Mouse (Mus musculus) right cerebral cortex, postnatal 36 days (tissue): ENCODE measurements around the gene Ifna6.
"Not testable (repeated sequence)": the region's sequence is repeated elsewhere in the genome, so short reads cannot be mapped to it uniquely, and the experiment has no call there.

Experiments used
- DNase-seq, 2 experiments: peaks; one replicate each; pipeline ENCODE4 v3.0.0; 2022; ENCODE audit warnings: low spot score in 2 of 2, mixed read lengths in 1 of 2

The Ifna6 gene

DNA sequence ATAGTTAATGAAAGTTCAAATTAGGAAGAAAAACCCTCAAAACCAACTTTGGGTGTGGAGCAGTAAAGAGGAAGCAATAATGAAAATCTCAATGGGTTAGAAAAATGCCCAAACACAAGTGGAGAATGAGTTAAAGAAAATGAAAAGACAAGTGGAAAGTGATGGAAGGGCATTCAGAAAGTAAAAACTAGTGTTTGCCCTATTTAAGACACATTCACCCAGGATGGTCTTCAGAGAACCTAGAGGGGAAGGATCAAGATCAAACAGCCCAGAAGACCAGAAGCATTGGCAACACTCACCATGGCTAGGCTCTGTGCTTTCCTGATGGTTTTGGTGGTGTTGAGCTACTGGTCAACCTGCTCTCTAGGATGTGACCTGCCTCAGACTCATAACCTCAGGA, at the start of gene Ifna6:
Ifna6 (plus strand) TSS at position 301 of the 400 bp plus-strand sequence.
- not testable (repeated sequence) for DNase-seq

GRCm38 (mm10) chr4:88779550-88779949, 47.7 kb upstream of the Ifna6 start, which contains the start of gene Gm13272:
Gm13272 (plus strand) TSS chr4:88779850.
- not testable (repeated sequence) for DNase-seq

- DNase-seq = not testable (repeated sequence)
Measured at GRCm38 (mm10) chr4:88780320-88780719, 46.9 kb upstream of the Ifna6 start.

DNA sequence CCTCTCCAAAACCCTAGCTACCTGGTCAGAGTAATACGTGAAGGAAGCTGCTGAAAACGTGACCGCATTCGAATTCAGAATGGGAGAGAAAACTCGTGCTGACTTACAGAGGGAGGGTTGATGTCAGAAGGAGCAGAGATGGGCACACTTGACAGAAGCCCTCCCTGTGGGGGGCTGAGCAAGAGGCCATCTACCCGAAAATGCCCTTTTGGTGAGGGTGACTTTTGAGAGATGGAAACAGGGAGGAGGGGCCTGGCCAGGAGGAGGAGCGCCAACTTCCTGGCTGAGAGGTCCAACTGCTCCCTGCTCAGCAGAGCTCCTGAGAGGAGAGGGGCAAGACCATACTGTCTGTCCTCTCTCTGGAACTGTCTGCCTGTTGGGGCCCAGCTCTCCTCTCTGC, 45.4 kb upstream of the Ifna6 start, which contains the start of gene Ifnz:
Ifnz (plus strand) TSS at position 301 of the 400 bp plus-strand sequence.
- not testable (repeated sequence) for DNase-seq

GRCm38 (mm10) chr4:88782335-88782734, 44.9 kb upstream of the Ifna6 start:
- not testable (repeated sequence) for DNase-seq

GRCm38 (mm10) chr4:88785409-88785808, 41.8 kb upstream of the Ifna6 start, which contains the start of gene Gm13276:
Gm13276 (plus strand) TSS chr4:88785709.
- not testable (repeated sequence) for DNase-seq

- peak; percentile 55 to 56 for DNase-seq
Measured at GRCm38 (mm10) chr4:88788402-88788801, 38.8 kb upstream of the Ifna6 start, which contains the start of gene Gm13277. Gm13277 (plus strand) TSS chr4:88788632.

DNA sequence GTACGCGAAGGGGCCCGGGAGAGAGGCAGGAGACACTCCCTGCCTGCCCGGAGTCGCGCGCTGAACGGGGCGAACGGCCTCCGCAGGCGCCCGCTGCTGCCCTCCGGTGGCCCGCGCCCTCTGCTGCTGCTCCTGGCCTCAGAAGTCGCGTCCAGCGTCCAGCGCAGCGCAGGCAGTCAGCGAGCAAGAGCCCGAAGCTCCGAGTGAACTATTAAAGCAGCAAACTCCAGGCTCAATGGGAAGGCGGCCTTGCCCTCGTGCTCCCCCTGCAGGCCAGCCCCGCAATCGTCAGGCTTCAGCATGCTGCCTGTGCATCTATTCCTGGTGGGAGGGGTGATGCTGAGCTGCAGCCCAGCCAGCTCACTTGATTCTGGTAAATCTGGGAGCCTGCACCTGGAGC, 36.0 kb upstream of the Ifna6 start, which contains the start of gene Gm13278:
Gm13278 (plus strand) TSS at position 301 of the 400 bp plus-strand sequence.
- not testable (repeated sequence) for DNase-seq

DNA sequence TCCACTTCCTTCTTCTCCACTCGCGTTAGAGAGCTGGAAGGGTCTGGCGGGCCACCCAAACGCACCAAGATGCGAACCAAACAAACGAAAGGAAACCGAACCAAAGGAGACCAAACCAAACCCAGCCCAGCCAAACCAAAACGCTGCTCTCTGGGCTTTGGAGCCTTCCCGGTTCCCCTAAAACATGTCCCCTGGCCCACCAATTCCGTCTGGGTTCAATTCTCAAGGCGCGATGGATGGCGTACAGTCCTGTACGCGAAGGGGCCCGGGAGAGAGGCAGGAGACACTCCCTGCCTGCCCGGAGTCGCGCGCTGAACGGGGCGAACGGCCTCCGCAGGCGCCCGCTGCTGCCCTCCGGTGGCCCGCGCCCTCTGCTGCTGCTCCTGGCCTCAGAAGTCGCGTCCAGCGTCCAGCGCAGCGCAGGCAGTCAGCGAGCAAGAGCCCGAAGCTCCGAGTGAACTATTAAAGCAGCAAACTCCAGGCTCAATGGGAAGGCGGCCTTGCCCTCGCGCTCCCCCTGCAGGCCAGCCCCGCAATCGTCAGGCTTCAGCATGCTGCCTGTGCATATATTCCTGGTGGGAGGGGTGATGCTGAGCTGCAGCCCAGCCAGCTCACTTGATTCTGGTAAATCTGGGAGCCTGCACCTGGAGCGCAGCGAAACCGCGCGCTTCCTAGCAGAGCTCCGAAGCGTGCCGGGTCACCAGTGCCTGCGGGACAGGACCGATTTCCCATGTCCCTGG, 33.1 kb upstream of the Ifna6 start, which contains the start of gene Gm13275:
Gm13275 (plus strand) TSS at position 552 of the 740 bp plus-strand sequence.
- DNase-seq = peak; percentile 18 to 30

DNA sequence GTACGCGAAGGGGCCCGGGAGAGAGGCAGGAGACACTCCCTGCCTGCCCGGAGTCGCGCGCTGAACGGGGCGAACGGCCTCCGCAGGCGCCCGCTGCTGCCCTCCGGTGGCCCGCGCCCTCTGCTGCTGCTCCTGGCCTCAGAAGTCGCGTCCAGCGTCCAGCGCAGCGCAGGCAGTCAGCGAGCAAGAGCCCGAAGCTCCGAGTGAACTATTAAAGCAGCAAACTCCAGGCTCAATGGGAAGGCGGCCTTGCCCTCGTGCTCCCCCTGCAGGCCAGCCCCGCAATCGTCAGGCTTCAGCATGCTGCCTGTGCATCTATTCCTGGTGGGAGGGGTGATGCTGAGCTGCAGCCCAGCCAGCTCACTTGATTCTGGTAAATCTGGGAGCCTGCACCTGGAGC, 30.1 kb upstream of the Ifna6 start, which contains the start of gene Gm13279:
Gm13279 (plus strand) TSS at position 301 of the 400 bp plus-strand sequence.
- not testable (repeated sequence) for DNase-seq

DNA sequence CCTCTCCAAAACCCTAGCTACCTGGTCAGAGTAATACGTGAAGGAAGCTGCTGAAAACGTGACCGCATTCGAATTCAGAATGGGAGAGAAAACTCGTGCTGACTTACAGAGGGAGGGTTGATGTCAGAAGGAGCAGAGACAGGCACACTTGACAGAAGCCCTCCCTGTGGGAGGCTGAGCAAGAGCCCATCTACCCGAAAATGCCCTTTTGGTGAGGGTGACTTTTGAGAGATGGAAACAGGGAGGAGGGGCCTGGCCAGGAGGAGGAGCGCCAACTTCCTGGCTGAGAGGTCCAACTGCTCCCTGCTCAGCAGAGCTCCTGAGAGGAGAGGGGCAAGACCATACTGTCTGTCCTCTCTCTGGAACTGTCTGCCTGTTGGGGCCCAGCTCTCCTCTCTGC, 27.9 kb upstream of the Ifna6 start, which contains the start of gene Gm13285:
Gm13285 (plus strand) TSS at position 301 of the 400 bp plus-strand sequence.
- DNase-seq = not testable (repeated sequence)

DNA sequence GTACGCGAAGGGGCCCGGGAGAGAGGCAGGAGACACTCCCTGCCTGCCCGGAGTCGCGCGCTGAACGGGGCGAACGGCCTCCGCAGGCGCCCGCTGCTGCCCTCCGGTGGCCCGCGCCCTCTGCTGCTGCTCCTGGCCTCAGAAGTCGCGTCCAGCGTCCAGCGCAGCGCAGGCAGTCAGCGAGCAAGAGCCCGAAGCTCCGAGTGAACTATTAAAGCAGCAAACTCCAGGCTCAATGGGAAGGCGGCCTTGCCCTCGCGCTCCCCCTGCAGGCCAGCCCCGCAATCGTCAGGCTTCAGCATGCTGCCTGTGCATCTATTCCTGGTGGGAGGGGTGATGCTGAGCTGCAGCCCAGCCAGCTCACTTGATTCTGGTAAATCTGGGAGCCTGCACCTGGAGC, 24.3 kb upstream of the Ifna6 start, which contains the start of gene Gm13287:
Gm13287 (plus strand) TSS at position 301 of the 400 bp plus-strand sequence.
- DNase-seq = not testable (repeated sequence)

DNA sequence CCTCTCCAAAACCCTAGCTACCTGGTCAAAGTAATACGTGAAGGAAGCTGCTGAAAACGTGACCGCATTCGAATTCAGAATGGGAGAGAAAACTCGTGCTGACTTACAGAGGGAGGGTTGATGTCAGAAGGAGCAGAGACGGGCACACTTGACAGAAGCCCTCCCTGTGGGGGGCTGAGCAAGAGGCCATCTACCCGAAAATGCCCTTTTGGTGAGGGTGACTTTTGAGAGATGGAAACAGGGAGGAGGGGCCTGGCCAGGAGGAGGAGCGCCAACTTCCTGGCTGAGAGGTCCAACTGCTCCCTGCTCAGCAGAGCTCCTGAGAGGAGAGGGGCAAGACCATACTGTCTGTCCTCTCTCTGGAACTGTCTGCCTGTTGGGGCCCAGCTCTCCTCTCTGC, 22.0 kb upstream of the Ifna6 start, which contains the start of gene Gm13288:
Gm13288 (plus strand) TSS at position 301 of the 400 bp plus-strand sequence.
- DNase-seq = not testable (repeated sequence)

DNA sequence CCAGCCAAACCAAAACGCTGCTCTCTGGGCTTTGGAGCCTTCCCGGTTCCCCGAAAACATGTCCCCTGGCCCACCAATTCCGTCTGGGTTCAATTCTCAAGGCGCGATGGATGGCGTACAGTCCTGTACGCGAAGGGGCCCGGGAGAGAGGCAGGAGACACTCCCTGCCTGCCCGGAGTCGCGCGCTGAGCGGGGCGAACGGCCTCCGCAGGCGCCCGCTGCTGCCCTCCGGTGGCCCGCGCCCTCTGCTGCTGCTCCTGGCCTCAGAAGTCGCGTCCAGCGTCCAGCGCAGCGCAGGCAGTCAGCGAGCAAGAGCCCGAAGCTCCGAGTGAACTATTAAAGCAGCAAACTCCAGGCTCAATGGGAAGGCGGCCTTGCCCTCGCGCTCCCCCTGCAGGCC, 21.5 kb upstream of the Ifna6 start:
- DNase-seq = not testable (repeated sequence)

GRCm38 (mm10) chr4:88815928-88816327, 11.3 kb upstream of the Ifna6 start, which contains the start of gene Ifna7:
Ifna7 (plus strand) TSS chr4:88816228.
- DNase-seq = no peak

DNA sequence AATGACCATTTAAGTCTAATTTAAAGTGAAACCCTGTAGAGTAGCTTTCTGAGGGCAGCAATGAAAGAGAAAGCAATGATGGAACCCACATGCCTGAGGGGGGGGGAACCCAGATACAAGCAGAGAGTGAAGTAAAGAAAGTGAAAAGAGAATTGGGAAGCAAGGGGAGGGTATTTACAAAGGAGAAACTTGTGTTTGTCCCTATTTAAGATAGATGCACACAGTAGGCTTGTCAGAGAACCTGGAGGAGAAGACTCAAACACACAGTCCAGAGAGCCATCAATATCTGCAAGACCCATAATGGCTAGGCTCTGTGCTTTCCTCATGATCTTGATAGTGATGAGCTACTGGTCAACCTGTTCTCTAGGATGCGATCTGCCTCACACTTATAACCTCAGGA, 7.6 kb upstream of the Ifna6 start, which contains the start of gene Ifna11:
Ifna11 (plus strand) TSS at position 301 of the 400 bp plus-strand sequence.
- no peak for DNase-seq

DNA sequence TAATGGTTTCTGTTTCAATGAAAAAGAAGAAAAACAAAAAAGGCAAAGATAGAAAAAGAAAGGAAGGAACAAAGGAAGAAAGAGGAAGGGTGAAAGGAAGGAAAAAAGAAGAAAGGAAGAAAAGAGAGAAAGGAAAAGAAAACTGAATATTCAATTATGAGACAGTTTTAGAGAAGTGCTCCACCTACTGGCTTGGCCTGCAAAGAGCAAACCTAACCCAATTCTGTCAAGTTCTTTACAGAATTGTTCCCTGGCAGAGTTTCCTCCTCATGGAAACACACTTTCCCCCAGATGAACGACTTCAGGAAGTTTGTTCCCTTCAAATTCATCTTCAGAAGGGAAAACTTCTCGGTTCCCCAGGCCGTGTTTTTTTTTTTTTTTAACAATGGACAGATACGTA, 4.2 kb upstream of the Ifna6 start:
- no peak for DNase-seq

- DNase-seq = peak in 1 of 2 experiments; percentile 3
Measured at GRCm38 (mm10) chr4:88830523-88830922, 3.3 kb downstream of the Ifna6 start.

GRCm38 (mm10) chr4:88835225-88835624, 8.0 kb downstream of the Ifna6 start, which contains the start of gene Ifna5:
Ifna5 (plus strand) TSS chr4:88835525.
- DNase-seq = not testable (repeated sequence)

- DNase-seq = no peak
Measured at GRCm38 (mm10) chr4:88838828-88839227, 11.6 kb downstream of the Ifna6 start.

- no peak for DNase-seq
Measured at GRCm38 (mm10) chr4:88840058-88840457, 12.8 kb downstream of the Ifna6 start.

DNA sequence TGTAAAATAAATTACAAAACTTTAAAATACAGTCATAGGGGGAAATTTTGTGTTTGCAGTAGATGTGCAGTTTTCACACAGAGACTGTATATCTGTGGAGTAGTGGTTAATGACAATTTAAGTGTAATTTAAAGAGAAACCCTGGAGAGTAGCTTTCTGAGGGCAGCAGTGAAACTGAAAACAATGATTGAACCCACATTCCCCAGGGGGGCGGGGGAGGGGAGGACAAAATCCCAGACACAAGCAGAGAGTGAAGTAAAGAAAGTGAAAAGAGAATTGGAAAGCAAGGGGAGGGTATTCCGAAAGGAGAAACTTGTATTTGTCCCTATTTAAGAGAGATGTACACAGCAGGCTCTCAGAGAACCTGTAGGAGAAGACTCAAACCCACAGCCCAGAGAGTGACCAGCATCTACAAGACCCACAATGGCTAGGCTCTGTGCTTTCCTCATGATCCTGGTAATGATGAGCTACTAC, 14.3 kb downstream of the Ifna6 start, which contains the start of gene Ifna4:
Ifna4 (plus strand) TSS at position 424 of the 474 bp plus-strand sequence.
- no peak for DNase-seq
